Mouse (Mus musculus) Muller cell, postnatal 12 days (primary cell): Measurements from ENCODE around the gene Krtap28-10.
"Not testable (repeated sequence)": the region's sequence is repeated elsewhere in the genome, so short reads cannot be mapped to it uniquely, and the experiment has no call there.

Experiments
- DNase-seq: peaks from one replicate; pipeline ENCODE4 v3.0.0-alpha.2; 2015; ENCODE audit errors: inconsistent ontology term

Krtap28-10 gene

DNA sequence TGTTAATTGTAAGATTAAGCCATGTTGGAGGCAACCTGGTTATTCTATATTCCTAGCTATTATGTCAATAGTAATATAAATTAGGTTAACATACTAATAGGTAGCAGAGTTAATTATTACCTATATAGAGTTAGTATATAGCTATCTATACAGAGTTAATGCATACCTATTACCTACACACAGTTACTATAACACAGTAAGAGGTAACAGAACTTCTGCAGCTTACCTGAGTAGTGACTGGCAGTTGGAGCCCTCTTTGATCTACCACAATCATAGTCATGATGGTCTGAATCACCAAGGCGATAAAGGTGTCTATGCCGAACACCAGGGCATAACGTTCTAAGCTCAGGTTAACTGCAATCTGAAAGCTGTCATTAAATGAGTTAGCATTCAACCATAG is 27.8 kb downstream of the Krtap28-10 start:
- no peak for DNase-seq

- DNase-seq = no peak
Observed at GRCm38 (mm10) chr1:83007471-83007870, 34.8 kb downstream of the Krtap28-10 start.

DNA sequence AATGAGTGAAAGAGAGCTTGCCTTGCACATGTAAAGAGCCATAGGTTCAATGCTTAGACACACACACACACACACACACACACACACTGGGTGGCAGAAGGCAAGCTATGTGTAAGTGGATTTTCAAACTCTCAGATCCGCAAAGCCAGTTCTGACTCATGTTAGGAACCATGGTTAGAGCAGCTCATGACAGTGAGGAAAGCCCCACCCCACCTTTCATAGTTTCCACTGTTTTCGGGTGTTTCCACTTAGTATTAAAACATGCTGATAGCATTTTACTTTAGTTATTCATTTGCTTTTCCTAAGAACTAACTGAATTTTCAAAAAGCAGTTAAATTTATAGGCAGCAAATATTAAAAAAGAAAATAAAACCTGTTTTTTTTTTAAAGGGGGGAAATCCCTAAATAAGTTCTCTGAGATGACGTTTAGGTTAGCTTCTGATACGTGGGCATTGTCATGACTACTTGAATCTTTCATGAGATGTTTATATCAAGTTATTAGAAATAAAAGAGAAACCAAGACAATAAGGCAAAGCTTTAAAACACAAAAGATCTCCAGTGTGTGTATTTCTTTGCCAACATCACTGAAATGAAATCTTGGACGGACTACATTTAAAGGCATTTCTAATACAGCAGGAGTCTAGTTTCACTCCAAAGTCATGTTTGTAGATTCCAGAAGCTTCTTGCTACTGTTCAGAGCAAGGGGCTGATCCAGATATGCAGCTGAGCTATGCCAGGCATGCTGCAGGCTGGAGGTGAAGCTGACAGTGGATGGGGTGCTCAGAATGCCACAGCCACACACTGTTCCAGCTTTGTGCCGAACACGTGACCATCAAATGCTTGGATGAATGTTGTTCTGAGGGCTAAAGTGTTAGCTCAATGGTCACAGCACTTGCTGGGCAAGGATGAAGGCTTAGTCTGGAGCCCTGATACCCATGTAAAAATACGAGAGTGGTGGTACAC is 35.8 kb downstream of the Krtap28-10 start:
- peak; percentile 14 for DNase-seq

- DNase-seq = not testable (repeated sequence)
Observed at GRCm38 (mm10) chr1:83000306-83000705, 42.0 kb downstream of the Krtap28-10 start, which contains the start of gene Gm47959. TSS of gene Gm47959 (plus strand) at chr1:83000548.

DNA sequence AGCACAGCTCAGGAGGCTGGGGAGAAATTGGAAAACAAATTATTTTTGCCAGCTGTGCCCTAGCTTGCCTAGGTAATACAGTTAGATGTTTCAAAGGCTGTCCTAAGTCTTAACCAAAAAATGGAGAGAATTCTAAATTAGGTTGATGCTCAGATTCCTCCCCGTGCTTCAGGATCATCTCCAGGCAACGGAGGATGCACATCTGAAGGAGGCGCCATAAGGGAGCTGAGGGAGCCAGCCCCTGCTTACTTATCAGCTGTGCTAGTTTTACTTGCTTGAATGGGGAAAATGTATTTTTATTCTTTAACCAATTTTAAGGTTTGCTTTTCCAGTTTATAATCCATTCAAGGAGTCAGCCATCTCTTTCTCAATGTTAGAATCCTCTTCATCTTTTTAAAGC is 48.3 kb downstream of the Krtap28-10 start:
- DNase-seq = no peak

DNA sequence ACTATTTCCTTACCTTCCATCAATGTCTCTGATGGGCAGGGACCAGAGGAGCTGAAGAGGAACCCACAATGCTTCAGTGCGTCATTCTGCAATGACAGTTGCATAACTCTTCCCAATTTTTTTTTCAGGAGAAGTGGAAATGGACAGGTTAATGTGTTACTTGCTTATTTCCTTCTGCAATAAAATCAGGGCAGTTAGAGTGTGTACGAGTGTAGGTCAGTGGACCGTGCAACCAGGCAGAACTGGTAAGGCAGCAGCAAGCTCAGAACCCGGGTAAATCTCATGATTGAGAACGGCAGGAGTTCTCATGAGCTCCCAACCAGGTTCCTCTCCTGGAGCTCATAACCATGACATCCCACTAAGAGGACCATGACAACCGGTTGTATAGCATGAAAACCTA is 50.2 kb downstream of the Krtap28-10 start:
- DNase-seq = no peak

DNA sequence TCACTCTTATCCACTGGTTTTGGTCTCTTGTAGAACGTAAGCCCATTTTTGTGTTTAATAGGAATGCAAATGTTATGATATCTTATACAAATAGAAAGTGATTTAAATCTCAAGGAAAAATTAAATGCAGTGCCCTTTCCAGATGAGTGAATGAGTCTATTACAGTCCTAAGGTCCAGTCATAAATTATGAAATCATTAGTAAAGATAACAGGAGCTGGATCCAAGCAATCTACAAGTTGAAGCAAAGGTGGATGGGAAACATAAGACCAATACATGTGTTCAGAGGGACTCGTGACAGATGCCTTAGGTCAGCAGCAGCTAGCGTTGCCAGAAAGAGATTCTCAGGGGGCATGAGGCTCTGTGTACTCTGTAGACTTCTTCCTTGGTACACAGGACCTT is 50.7 kb downstream of the Krtap28-10 start:
- no peak for DNase-seq
